Mouse (Mus musculus): ENCODE measurements around the gene Cdh1. TPM values are rescaled to one million over a fixed set of nuclear protein-coding genes. Genes with fewer than 3 reads are reported as not detected.

Gene Cdh1
- total RNA-seq, 2 experiments from 2014 or later, result 1.4 to 1.9 TPM

GRCm38 (mm10) chr8:106618324-106618723, 15.2 kb downstream of the Cdh1 start:
- no peak for DNase-seq (ENCODE audit: low spot score in 2 of 2)
- intact Hi-C loops (cut with DNase I), result no loop called here

DNA sequence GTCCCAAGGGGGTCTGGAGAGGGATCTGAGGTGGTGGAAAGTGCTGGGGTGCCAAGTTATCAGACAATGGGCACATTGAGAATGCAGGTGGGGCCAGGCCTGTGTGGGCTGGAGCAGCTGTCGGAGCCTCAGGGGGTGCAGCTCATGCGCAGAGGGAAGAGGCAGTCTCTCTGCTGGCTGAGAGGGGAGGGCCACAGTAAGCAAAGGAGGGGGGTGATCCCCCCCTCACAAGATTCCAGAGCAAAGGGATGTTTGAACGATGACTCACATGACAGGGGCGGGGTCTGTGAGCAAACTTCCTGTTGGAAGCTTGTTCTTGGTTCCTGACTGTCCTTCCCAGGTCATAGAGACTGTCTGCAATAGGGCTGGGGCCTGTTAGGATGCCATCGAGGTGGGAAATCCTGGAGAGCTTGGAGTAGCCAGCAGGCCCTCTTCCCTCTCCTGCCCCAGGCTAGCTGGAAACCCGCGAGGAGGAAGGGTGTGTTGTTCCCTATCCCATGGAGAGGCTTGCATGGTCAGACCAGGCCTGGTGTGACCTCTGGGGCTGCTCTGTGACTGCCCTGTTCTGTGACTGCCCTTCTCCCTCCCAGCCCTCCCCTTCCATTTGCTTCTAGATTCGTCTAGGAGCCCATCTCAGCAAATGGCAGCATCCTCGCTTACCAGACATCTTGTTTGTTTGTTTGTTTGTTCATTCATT, 16.5 kb downstream of the Cdh1 start:
- no peak for DNase-seq (ENCODE audit: low spot score in 2 of 2)
- intact Hi-C loops (cut with DNase I), result no loop called here

- DNase-seq (ENCODE audit: low spot score in 2 of 2), result no peak
- intact Hi-C loops (cut with DNase I), result no loop called here
These were observed 17.3 kb downstream of the Cdh1 start for GRCm38 (mm10) chr8:106620488-106620887.

DNA sequence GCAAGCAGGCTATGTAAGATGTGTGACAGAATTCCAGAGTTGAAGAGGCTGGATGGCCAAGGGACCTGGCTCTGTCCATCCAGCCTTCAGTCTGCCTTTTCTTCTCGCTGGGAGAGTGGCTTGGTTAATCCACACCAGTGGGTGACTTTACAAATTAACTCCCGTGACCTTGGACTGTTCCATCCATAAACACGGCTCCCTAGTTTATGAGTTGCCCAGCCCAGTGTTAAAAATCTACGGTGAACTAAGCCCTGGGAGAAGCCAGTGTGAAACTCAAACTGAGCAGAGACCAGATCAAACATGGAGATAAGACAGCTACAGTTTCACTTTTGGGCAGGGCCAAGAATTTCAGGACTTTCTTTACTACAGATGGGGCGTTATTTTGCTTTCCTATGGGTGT, 19.9 kb downstream of the Cdh1 start:
- no peak for DNase-seq (ENCODE audit: low spot score in 2 of 2)
- intact Hi-C loops (cut with DNase I), result no loop called here

DNA sequence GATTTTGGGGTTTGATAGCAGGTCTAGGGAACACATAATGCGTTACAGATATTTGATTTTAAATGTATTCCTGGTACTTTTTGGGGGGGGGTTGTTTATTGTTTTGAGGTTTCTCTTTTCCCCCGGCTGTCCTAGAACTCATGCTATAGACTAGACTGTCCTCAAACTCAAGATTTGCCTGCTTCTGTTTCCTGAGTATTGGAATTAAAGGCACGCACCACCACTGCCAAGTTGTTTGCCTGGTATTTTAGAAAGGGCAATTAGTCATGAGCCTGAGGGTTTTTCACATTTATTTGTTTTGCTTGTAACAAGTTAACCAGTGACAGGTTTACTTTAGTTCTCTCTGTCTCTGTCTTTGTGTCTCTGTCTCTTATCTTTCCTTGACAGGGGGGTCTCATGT, 20.3 kb downstream of the Cdh1 start:
- intact Hi-C loops (cut with DNase I), result no loop called here
- DNase-seq (ENCODE audit: low spot score in 2 of 2), result no peak

DNA sequence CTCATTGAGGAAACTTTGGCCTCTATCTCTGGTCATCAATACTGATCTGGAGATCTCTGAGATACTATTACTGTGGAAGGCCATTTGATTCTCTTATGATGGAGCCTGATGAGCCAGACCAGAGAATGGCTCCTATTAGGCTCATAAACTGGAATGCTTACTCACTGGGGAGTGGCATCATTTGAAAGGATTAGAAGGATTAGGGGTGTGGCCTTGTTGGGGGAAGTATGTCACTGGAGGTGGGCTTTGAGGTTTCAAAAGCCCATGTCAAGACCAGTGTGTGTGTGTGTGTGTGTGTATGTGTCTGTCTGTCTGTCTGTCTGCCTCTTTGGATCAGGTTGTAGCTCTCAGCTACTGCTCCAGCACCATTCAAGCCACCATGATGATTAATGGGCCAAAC, 20.8 kb downstream of the Cdh1 start:
- no peak for DNase-seq (ENCODE audit: low spot score in 2 of 2)
- intact Hi-C loops (cut with DNase I), result no loop called here

- intact Hi-C loops (cut with DNase I), result no loop called here
- DNase-seq (ENCODE audit: low spot score in 2 of 2), result no peak
These were observed 21.6 kb downstream of the Cdh1 start for GRCm38 (mm10) chr8:106624743-106625142.

DNA sequence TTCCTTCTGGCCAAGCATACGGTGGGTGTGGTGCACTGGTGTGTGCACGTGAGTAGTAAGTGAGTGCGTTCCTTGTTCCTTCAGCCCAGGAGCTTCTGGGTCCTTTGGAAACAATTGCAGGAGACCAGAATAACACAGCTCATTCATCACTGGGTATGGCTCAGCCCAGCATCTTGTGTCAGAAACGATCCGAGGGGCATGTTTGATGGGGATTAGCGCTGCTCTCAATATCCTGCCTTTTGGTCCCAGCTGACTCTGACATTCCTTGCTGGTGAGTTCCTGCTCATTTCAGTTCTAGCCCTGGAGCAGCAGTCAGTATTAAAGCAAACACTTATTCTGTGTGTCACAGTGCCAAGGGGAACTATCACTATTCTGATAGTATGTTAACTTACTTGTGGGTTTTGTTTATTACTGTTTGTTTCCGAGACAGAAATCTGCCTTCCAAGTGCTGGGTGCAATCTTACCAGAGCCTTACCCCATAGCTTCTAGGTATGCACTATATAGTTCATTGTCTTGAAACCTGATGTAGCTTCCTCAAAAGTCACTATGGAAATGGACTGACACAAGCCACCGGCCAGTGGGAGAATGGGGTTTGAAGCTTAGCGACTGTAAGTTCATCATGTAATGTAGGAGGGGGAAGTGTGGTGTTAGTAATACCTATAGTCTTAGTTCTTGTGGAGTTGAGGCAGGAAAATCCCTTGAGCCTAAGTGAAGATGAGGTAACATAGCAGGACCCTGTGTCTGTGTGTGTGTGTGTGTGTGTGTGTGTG, 23.1 kb downstream of the Cdh1 start:
- intact Hi-C loops (cut with DNase I), result no loop called here
- DNase-seq (ENCODE audit: low spot score in 2 of 2), result no peak

DNA sequence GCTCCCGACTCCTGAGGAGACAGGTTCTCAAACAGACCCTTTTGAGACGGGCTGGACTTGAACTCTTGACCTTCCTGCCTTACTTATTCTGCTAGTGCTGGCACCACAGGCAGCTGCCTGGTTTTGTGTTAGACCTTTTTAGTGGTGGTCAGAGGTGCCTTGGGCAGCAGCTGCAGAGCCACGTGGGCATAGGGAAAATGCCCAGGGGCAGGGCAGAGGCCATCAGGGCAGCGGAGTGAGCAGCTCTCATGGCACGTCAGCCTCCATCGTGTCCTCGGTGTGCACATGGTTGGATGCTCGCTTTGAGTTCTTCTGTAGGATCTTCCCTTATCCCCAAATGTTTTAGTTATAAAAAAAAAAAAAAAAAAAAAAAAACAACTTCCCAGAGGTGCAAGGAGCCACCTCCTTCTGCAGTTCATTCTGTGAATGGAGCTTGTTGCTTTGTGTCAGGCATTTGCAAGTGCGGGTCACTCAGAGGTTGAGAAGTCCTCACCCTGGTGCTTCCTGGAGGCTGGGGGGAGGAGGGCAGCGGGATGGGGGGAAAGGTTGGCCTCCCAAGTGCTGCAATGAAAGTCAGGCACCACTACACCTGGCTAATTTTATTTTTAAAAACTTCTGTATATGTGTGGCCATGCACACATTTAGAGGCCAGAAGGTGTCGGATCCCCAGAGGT, 25.3 kb downstream of the Cdh1 start:
- intact Hi-C loops (cut with DNase I), result no loop called here

DNA sequence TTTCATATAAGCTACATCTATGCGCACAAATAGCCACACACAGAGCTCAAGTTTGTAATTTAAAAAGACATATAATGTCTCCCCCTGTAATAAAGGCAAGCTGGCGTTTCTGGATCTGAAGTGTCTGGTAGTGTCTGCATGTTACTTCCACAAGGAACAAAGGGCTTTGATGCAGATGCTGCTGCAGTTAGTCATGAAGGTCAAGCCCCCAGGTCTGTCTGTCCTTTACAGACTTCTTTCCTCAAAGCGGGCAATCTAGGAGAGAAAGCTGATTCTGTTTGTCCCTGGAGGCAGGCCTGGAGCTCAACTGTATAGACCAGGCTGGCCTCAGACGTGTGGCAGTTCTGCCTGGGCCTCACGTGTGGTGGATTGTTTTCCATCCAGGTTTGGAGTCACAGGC, 26.3 kb downstream of the Cdh1 start:
- DNase-seq (ENCODE audit: low spot score in 2 of 2), result no peak
- intact Hi-C loops (cut with DNase I), result no loop called here

More for the DNA sequence above, 25.3 kb downstream of the Cdh1 start:
- DNase-seq (ENCODE audit: low spot score in 2 of 2), result no peak

DNA sequence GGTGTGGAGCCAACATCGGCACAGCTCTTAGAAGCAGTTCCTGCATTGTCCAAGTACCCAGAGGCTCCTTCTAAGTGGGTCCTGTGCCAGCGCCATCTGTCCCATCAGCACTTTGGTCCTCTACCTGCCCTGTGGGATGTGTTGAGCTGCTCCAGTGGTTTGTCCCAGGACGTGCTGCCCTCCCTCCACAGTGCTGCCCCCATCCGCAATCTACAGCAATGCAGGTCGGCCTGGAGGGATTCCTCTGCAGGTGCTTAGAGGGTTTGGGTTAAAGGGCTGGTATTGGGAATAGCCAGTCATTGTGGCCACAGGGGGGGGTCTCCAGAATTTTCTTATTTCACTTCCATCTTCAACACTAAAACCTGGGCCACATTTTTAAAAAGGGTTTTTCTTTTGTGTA, 28.8 kb downstream of the Cdh1 start:
- intact Hi-C loops (cut with DNase I), result no loop called here
- DNase-seq (ENCODE audit: low spot score in 2 of 2), result no peak

GRCm38 (mm10) chr8:106632650-106633049, 29.5 kb downstream of the Cdh1 start:
- no peak for DNase-seq (ENCODE audit: low spot score in 2 of 2)
- intact Hi-C loops (cut with DNase I), result no loop called here

DNA sequence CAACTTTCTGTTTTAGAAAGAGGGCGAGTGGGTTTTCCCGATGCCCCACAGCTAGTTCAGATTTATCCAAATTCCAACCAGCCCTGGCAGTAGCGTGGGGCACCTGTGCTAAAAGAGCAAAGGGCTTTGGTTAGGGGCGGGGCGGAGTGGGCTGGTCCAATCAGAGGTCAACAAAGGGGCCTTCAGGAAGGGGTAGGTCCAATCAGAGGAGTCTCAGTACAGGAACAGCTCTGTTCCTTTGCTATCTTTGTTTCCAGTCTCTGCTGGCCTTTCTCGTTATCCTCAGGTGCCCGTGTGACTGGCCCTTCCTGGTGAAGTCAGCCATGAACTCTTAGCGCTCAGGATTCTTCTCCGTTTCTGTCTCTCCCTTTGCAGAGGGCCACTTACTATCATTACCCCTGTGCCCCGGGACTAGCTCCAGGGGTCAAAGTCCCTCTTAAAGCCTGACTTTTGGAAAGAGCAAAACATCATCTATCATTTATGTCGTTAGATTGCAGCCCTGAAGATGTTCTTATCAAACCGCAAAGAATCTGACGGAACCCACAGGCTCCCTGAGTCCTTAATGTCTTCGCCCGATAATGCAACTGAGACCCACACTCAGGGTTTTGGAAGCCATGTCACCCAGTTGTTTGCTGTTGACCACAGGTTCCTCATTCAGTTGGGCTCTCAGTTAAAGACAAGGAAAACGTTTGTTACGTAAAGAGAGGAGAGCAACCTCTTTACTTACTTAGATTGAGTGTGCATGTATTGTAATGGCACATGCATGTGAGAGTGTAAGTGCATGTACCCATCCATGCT, 30.4 kb downstream of the Cdh1 start:
- intact Hi-C loops (cut with DNase I), result no loop called here
- DNase-seq (ENCODE audit: low spot score in 2 of 2), result no peak

DNA sequence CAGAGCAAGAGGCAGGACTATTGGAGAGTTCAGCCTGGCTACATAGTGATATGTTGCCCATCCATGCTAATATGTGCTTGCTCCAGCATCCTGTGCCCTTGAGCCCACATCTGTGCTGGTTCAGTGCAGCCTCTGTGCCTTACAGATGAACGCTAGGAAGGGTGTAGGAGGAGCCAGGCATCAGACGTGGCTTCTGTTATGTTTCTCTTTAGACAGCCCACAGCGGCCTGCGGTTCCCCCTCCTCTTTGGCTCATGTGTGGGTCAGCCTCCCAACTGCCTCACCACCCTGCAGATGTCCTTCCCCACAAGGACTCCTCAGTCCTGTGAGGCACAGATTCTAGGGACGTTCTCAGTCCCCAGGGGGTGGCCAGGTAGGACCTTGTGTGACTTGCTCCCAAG, 32.1 kb downstream of the Cdh1 start:
- intact Hi-C loops (cut with DNase I), result no loop called here
- DNase-seq (ENCODE audit: low spot score in 2 of 2), result no peak

DNA sequence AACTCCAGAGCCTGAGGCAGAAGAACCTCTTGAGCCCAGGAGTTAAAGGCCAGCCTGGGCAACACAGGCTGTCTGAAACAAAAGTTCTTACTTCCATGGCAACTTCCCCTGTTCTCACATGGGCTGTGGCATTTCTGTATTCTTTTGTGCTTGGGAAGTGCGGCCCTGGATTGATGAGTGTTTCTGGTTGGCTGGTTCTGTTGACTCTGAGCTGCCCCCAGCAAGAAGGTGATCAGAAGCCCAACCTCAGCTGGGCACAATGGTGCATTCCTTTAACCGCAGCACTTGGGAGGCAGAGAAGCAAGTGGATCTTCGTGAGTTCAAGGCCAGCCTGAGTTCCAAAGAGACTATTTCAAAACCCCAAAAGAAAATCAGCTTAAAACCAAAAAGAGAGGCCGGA, 34.3 kb downstream of the Cdh1 start:
- intact Hi-C loops (cut with DNase I), result no loop called here
- DNase-seq (ENCODE audit: low spot score in 2 of 2), result no peak

DNA sequence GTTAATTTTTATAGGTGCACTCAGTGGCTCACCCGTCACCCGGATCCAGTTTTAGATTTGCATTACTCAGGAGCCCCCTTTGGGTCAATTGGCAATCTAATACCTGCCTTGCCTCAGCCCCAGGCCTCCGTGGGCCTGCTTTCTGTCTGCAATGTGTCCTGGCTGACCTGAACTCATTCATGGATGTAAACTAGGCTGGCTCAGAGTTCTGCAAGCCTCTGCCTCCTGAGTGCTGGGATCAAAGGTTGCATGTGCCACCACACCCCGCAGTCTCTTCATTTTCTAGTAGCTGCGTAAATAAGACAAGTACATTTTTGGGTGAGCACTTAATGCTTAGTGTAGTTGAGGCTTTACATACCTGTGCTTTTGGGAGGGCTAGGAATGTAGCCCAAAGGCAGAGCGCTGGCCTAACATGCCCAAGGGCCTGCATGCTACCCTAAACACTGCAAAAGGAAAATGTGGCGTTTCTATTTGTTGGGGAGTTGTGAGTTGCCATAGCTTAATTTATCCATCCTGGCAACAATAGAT, 35.7 kb downstream of the Cdh1 start:
- intact Hi-C loops (cut with DNase I), result no loop called here
- DNase-seq (ENCODE audit: low spot score in 2 of 2), result no peak

DNA sequence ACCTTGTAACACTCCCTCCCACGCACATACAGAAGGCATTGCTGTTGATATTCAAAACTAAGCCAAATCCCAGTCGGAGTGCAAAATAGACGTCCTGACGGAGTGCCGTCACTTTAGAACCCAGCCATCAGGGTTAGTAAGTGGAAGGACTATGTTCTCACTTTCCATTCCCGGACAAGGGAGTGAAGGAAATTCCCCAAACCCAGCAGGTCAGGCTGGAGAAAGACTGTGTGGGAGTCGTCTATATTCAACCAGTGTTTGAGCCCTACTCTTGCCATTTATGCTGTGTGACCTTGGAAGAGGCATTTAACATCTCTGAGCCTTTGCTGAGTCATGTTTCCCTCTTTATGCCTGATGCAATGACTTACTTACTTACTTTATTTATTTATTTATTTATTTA, 37.1 kb downstream of the Cdh1 start:
- intact Hi-C loops (cut with DNase I), result no loop called here

DNA sequence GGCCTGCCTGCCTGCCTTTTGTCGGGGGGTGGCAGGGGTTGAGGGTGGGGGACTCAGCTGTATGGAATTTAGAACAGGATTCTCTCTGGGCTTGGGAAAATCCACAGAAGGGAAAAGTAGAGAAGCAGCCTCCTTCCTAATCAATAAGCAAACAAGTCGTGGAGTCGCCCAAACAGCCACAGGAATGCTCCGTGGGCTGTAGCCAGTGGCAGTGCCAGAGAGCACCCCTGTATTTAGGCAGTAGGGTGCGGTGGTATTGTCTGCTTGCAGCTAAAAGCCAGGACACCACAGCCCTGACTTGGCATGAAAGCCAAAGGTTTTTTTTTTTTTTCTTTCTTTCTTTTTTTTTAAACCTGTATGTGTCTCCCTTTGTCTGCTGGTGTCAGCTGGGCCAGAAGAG, 37.8 kb downstream of the Cdh1 start:
- DNase-seq (ENCODE audit: low spot score in 2 of 2), result no peak
- intact Hi-C loops (cut with DNase I), result no loop called here

More for the DNA sequence above, 37.1 kb downstream of the Cdh1 start:
- no peak for DNase-seq (ENCODE audit: low spot score in 2 of 2)

DNA sequence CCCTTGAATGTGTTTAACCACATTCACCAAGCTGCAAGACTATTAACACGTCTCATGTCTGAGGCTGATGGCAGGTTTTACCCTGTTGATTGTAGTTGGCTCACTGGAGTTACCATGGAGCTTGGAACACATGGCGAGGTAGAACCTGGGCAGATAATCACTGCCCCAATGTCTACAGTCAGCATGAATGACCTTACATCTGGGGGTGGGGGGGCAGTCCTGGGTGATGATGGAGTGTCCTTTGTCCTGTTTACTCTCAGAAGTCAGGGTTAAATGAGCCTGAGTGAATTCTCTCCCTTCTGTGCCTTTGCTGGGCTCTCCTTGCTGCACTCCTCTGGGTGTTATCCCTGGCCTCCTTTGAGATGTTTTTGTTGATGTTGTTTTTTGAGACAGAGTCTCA, 39.0 kb downstream of the Cdh1 start:
- no peak for DNase-seq (ENCODE audit: low spot score in 2 of 2)
- intact Hi-C loops (cut with DNase I), result no loop called here

- intact Hi-C loops (cut with DNase I), result no loop called here
- no peak for DNase-seq (ENCODE audit: low spot score in 2 of 2)
These were observed 39.9 kb downstream of the Cdh1 start for GRCm38 (mm10) chr8:106643100-106643499.
